Mouse (Mus musculus): ENCODE data around the gene Corin. TPM values are rescaled to one million over a fixed set of nuclear protein-coding genes. Genes with fewer than 3 reads are reported as not detected.

Corin gene
- total and polyA plus RNA-seq, 2 experiments = 0.46 TPM; not detected in 1

GRCm38 (mm10) chr5:72480456-72480855, 23.8 kb downstream of the Corin start:
- Histone ChIP-seq H3K79me2 (ENCODE audit: control insufficient read depth, insufficient read depth, low read length) (no peaks in the 10 kb centered on the region), H3K4me3 (ENCODE audit: insufficient read depth, low read depth, low read length) (no peak overlapping the region), H3K36me3 (ENCODE audit: control insufficient read depth, insufficient read depth, low read length) (no peaks in the 10 kb centered on the region), H3K4me1 (ENCODE audit: control insufficient read depth, insufficient read depth, low read length) (no peaks in the 10 kb centered on the region), H3K27ac (replicated peaks; ENCODE audit: insufficient read depth, low read depth, low read length) (no peak overlapping the region), H3K9ac (ENCODE audit: low read depth, low read length) (no peak overlapping the region), H3K27me3 (ENCODE audit: control insufficient read depth, insufficient read depth, low read length) (no peaks in the 10 kb centered on the region)
- DNase-seq (ENCODE audit: extremely low read depth, low read depth, low spot score) = no peak
- no peak for TF ChIP-seq POLR2A (IDR thresholded peaks at IDR 0.05; ENCODE audit: extremely low read depth, insufficient read depth, low read length)
- no peak for TF ChIP-seq CTCF (IDR thresholded peaks at IDR 0.05; ENCODE audit: low read depth, low read length)
- WGBS = 71% methylated on average over 7 of the region's 7 CpGs

- Histone ChIP-seq H3K27ac (replicated peaks; ENCODE audit: insufficient read depth, low read depth, low read length) (no peak overlapping the region), H3K27me3 (ENCODE audit: control insufficient read depth, insufficient read depth, low read length) (no peaks in the 10 kb centered on the region), H3K4me3 (ENCODE audit: insufficient read depth, low read depth, low read length) (no peak overlapping the region), H3K79me2 (ENCODE audit: control insufficient read depth, insufficient read depth, low read length) (no peaks in the 10 kb centered on the region), H3K36me3 (ENCODE audit: control insufficient read depth, insufficient read depth, low read length) (no peaks in the 10 kb centered on the region), H3K4me1 (ENCODE audit: control insufficient read depth, insufficient read depth, low read length) (no peaks in the 10 kb centered on the region), H3K9ac (ENCODE audit: low read depth, low read length) (no peak overlapping the region)
- no peak for DNase-seq (ENCODE audit: extremely low read depth, low read depth, low spot score)
- WGBS = 61% methylated on average over 12 of the region's 12 CpGs
- TF ChIP-seq CTCF (IDR thresholded peaks at IDR 0.05; ENCODE audit: low read depth, low read length) = no peak
- TF ChIP-seq POLR2A (IDR thresholded peaks at IDR 0.05; ENCODE audit: extremely low read depth, insufficient read depth, low read length) = no peak
Observed at GRCm38 (mm10) chr5:72472317-72473009, 31.8 kb downstream of the Corin start.

- Histone ChIP-seq H3K9ac (ENCODE audit: low read depth, low read length) (no peak overlapping the region), H3K4me1 (ENCODE audit: control insufficient read depth, insufficient read depth, low read length) (no peaks in the 10 kb centered on the region), H3K36me3 (ENCODE audit: control insufficient read depth, insufficient read depth, low read length) (no peaks in the 10 kb centered on the region), H3K27ac (replicated peaks; ENCODE audit: insufficient read depth, low read depth, low read length) (no peak overlapping the region), H3K4me3 (ENCODE audit: insufficient read depth, low read depth, low read length) (no peak overlapping the region), H3K79me2 (ENCODE audit: control insufficient read depth, insufficient read depth, low read length) (no peaks in the 10 kb centered on the region), H3K27me3 (ENCODE audit: control insufficient read depth, insufficient read depth, low read length) (no peaks in the 10 kb centered on the region)
- WGBS = 74% methylated on average over 7 of the region's 7 CpGs
- TF ChIP-seq POLR2A (IDR thresholded peaks at IDR 0.05; ENCODE audit: extremely low read depth, insufficient read depth, low read length) = no peak
- no peak for TF ChIP-seq CTCF (IDR thresholded peaks at IDR 0.05; ENCODE audit: low read depth, low read length)
- no peak for DNase-seq (ENCODE audit: extremely low read depth, low read depth, low spot score)
Observed at GRCm38 (mm10) chr5:72471746-72472145, 32.5 kb downstream of the Corin start.

GRCm38 (mm10) chr5:72464932-72465331, 39.3 kb downstream of the Corin start:
- H3K9ac ChIP-seq (ENCODE audit: low read depth, low read length) = no peak overlapping the region
- H3K27me3 ChIP-seq (ENCODE audit: control insufficient read depth, insufficient read depth, low read length) = no peaks in the 10 kb centered on the region
- WGBS = 76% methylated on average over 3 of the region's 3 CpGs
- no peak overlapping the region for H3K4me3 ChIP-seq (ENCODE audit: insufficient read depth, low read depth, low read length)
- no peak overlapping the region for H3K27ac ChIP-seq (replicated peaks; ENCODE audit: insufficient read depth, low read depth, low read length)
- H3K4me1 ChIP-seq (ENCODE audit: control insufficient read depth, insufficient read depth, low read length) = no peaks in the 10 kb centered on the region
- no peaks in the 10 kb centered on the region for H3K36me3 ChIP-seq (ENCODE audit: control insufficient read depth, insufficient read depth, low read length)
- TF ChIP-seq CTCF (IDR thresholded peaks at IDR 0.05; ENCODE audit: low read depth, low read length) (no peak), POLR2A (IDR thresholded peaks at IDR 0.05; ENCODE audit: extremely low read depth, insufficient read depth, low read length) (no peak)
- no peak for DNase-seq (ENCODE audit: extremely low read depth, low read depth, low spot score)
- no peaks in the 10 kb centered on the region for H3K79me2 ChIP-seq (ENCODE audit: control insufficient read depth, insufficient read depth, low read length)

GRCm38 (mm10) chr5:72459374-72460112, 44.7 kb downstream of the Corin start:
- no peaks in the 10 kb centered on the region for H3K4me1 ChIP-seq (ENCODE audit: control insufficient read depth, insufficient read depth, low read length)
- H3K27ac ChIP-seq (replicated peaks; ENCODE audit: insufficient read depth, low read depth, low read length) = no peak overlapping the region
- H3K79me2 ChIP-seq (ENCODE audit: control insufficient read depth, insufficient read depth, low read length) = no peaks in the 10 kb centered on the region
- no peak overlapping the region for H3K4me3 ChIP-seq (ENCODE audit: insufficient read depth, low read depth, low read length)
- WGBS = 66% methylated on average over 7 of the region's 7 CpGs
- H3K9ac ChIP-seq (ENCODE audit: low read depth, low read length) = no peak overlapping the region
- H3K27me3 ChIP-seq (ENCODE audit: control insufficient read depth, insufficient read depth, low read length) = no peaks in the 10 kb centered on the region
- no peaks in the 10 kb centered on the region for H3K36me3 ChIP-seq (ENCODE audit: control insufficient read depth, insufficient read depth, low read length)
- no peak for TF ChIP-seq POLR2A (IDR thresholded peaks at IDR 0.05; ENCODE audit: extremely low read depth, insufficient read depth, low read length)
- TF ChIP-seq CTCF (IDR thresholded peaks at IDR 0.05; ENCODE audit: low read depth, low read length) = no peak
- no peak for DNase-seq (ENCODE audit: extremely low read depth, low read depth, low spot score)

GRCm38 (mm10) chr5:72453690-72454089, 50.6 kb downstream of the Corin start:
- Histone ChIP-seq H3K27me3 (ENCODE audit: control insufficient read depth, insufficient read depth, low read length) (no peaks in the 10 kb centered on the region), H3K27ac (replicated peaks; ENCODE audit: insufficient read depth, low read depth, low read length) (no peak overlapping the region), H3K36me3 (ENCODE audit: control insufficient read depth, insufficient read depth, low read length) (no peaks in the 10 kb centered on the region), H3K4me3 (ENCODE audit: insufficient read depth, low read depth, low read length) (no peak overlapping the region), H3K4me1 (ENCODE audit: control insufficient read depth, insufficient read depth, low read length) (no peaks in the 10 kb centered on the region), H3K9ac (ENCODE audit: low read depth, low read length) (no peak overlapping the region), H3K79me2 (ENCODE audit: control insufficient read depth, insufficient read depth, low read length) (no peaks in the 10 kb centered on the region)
- 65% methylated on average over 2 of the region's 2 CpGs for WGBS
- DNase-seq (ENCODE audit: extremely low read depth, low read depth, low spot score) = peak; percentile 3
- TF ChIP-seq CTCF (IDR thresholded peaks at IDR 0.05; ENCODE audit: low read depth, low read length) (no peak), POLR2A (IDR thresholded peaks at IDR 0.05; ENCODE audit: extremely low read depth, insufficient read depth, low read length) (no peak)

Data from liver, adult 2 months (tissue).